Mouse (Mus musculus): ENCODE measurements around the gene Zfp473.

DNA sequence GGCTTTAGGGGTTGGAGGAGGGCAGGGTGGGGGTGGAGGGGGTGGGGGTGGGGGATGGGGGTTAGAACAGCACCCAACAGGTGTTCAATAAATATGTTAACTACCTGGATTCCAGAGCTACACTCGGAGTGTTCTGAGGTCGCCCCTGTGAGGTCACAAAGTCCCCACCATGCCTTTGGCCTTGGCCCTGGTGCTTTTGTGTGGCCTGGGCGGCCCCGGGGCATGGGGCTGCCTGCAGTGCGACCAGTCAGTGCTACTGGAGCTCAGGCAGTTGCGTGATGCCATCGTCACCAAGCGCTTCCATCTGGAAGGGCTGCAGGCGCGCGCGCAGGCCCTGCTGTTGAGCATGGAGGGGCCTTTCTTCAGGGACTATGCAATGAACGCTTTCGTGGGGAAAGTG lies 42.3 kb downstream of the Zfp473 start, which contains the start of gene Izumo2:
- no peak for TF ChIP-seq CTCF (IDR thresholded peaks at IDR 0.05)
- TF ChIP-seq EP300 (IDR thresholded peaks at IDR 0.05), result no peak
